Mouse (Mus musculus) liver, embryonic 14.5 days (tissue): ENCODE results near the gene Bsn.

Experiments used
- CTCF ChIP-seq: IDR thresholded peaks from 2 replicates; pipeline ENCODE4 v1.5.1; 2016; ENCODE audit warnings: antibody characterized with exemption, low read depth, control low read depth
- EP300 ChIP-seq: IDR thresholded peaks from 2 replicates; pipeline ENCODE4 v1.6.1; 2016; ENCODE audit warnings: antibody characterized with exemption, low read depth

DNA sequence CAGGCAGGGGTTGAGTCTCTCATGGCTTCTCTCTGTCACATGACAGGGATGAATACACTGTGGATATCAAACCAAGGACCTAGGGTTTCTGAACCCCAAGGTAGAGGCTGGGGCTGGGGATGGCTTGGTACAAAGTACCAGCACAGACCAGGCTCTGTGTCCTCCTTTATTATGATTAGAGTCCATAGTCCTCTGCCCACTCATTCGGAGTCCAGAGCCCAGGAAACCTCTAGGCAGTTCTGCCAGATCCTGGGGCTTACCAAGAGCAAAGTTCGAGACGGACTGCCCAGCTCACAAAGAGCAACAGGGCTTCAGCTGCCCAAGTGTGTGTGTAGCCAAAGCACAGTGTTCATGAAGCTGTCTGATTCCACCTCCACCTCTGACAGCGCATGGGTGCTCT, 104.9 kb downstream of the Bsn start:
- no peak for TF ChIP-seq CTCF
- TF ChIP-seq EP300, result no peak
